Mouse (Mus musculus): ENCODE results near the gene Dlk2. TPM values are rescaled to one million over a fixed set of nuclear protein-coding genes. Genes with fewer than 3 reads are reported as not detected.

Dlk2 gene
- polyA plus RNA-seq, 1 experiment: 3.1 TPM

GRCm38 (mm10) chr17:46306956-46307355 lies 9.7 kb downstream of the Dlk2 start:
- Histone ChIP-seq H3K4me1 (ENCODE audit: control insufficient read depth, insufficient read depth, low read length) (no peaks in the 10 kb centered on the region), H3K4me3 (replicated peaks; ENCODE audit: extremely low read depth, low read depth, low read length) (no peak overlapping the region)
- WGBS: 89% methylated on average over 15 of the region's 15 CpGs
- DNase-seq: no peak
- TF ChIP-seq CTCF (IDR thresholded peaks at IDR 0.05; ENCODE audit: insufficient read depth, low read length) (no peak), POLR2A (IDR thresholded peaks at IDR 0.05; ENCODE audit: borderline replicate concordance, extremely low read depth, low read depth, low read length) (no peak)

- TF ChIP-seq POLR2A (IDR thresholded peaks at IDR 0.05; ENCODE audit: borderline replicate concordance, extremely low read depth, low read depth, low read length) (no peak), CTCF (IDR thresholded peaks at IDR 0.05; ENCODE audit: insufficient read depth, low read length) (no peak)
- 65% methylated on average over 12 of the region's 12 CpGs for WGBS
- no peak for DNase-seq
- Histone ChIP-seq H3K4me3 (replicated peaks; ENCODE audit: extremely low read depth, low read depth, low read length) (no peak overlapping the region), H3K4me1 (ENCODE audit: control insufficient read depth, insufficient read depth, low read length) (no peaks in the 10 kb centered on the region)
Measured at GRCm38 (mm10) chr17:46309835-46310234, 12.6 kb downstream of the Dlk2 start.

- H3K4me1 ChIP-seq (ENCODE audit: control insufficient read depth, insufficient read depth, low read length): no peaks in the 10 kb centered on the region
- TF ChIP-seq POLR2A (IDR thresholded peaks at IDR 0.05; ENCODE audit: borderline replicate concordance, extremely low read depth, low read depth, low read length) (no peak), CTCF (IDR thresholded peaks at IDR 0.05; ENCODE audit: insufficient read depth, low read length) (no peak)
- no peak for DNase-seq
- H3K4me3 ChIP-seq (replicated peaks; ENCODE audit: extremely low read depth, low read depth, low read length): no peak overlapping the region
- WGBS: 87% methylated on average over 10 of the region's 10 CpGs
Measured at GRCm38 (mm10) chr17:46310515-46310914, 13.3 kb downstream of the Dlk2 start.

- DNase-seq: no peak
- 85% methylated on average over 9 of the region's 9 CpGs for WGBS
- no peak for TF ChIP-seq POLR2A (IDR thresholded peaks at IDR 0.05; ENCODE audit: borderline replicate concordance, extremely low read depth, low read depth, low read length)
- TF ChIP-seq CTCF (IDR thresholded peaks at IDR 0.05; ENCODE audit: insufficient read depth, low read length): no peak
- H3K4me1 ChIP-seq (ENCODE audit: control insufficient read depth, insufficient read depth, low read length): no peaks in the 10 kb centered on the region
- H3K4me3 ChIP-seq (replicated peaks; ENCODE audit: extremely low read depth, low read depth, low read length): no peak overlapping the region
Measured at GRCm38 (mm10) chr17:46313135-46313715, 16.0 kb downstream of the Dlk2 start.

GRCm38 (mm10) chr17:46315813-46316212 lies 18.6 kb downstream of the Dlk2 start:
- no peaks in the 10 kb centered on the region for H3K4me1 ChIP-seq (ENCODE audit: control insufficient read depth, insufficient read depth, low read length)
- TF ChIP-seq CTCF (IDR thresholded peaks at IDR 0.05; ENCODE audit: insufficient read depth, low read length) (no peak), POLR2A (IDR thresholded peaks at IDR 0.05; ENCODE audit: borderline replicate concordance, extremely low read depth, low read depth, low read length) (no peak)
- no peak for DNase-seq
- H3K4me3 ChIP-seq (replicated peaks; ENCODE audit: extremely low read depth, low read depth, low read length): no peak overlapping the region
- WGBS: 86% methylated on average over 10 of the region's 10 CpGs

GRCm38 (mm10) chr17:46320492-46320891 lies 23.3 kb downstream of the Dlk2 start:
- TF ChIP-seq POLR2A (IDR thresholded peaks at IDR 0.05; ENCODE audit: borderline replicate concordance, extremely low read depth, low read depth, low read length): no peak
- no peak for TF ChIP-seq CTCF (IDR thresholded peaks at IDR 0.05; ENCODE audit: insufficient read depth, low read length)
- 57% methylated on average over 6 of the region's 6 CpGs for WGBS
- H3K4me1 ChIP-seq (ENCODE audit: control insufficient read depth, insufficient read depth, low read length): no peaks in the 10 kb centered on the region
- no peak overlapping the region for H3K4me3 ChIP-seq (replicated peaks; ENCODE audit: extremely low read depth, low read depth, low read length)
- no peak for DNase-seq

GRCm38 (mm10) chr17:46322046-46322823 lies 25.0 kb downstream of the Dlk2 start:
- no peak overlapping the region for H3K4me3 ChIP-seq (replicated peaks; ENCODE audit: extremely low read depth, low read depth, low read length)
- peaks cover under 1% of the 10 kb centered on the region; the same call in 1 of the 2 replicates for H3K4me1 ChIP-seq (ENCODE audit: control insufficient read depth, insufficient read depth, low read length)
- no peak for DNase-seq
- TF ChIP-seq CTCF (IDR thresholded peaks at IDR 0.05; ENCODE audit: insufficient read depth, low read length) (no peak), POLR2A (IDR thresholded peaks at IDR 0.05; ENCODE audit: borderline replicate concordance, extremely low read depth, low read depth, low read length) (no peak)
- 81% methylated on average over 14 of the region's 14 CpGs for WGBS

GRCm38 (mm10) chr17:46327413-46327905 lies 30.2 kb downstream of the Dlk2 start:
- Histone ChIP-seq H3K4me3 (replicated peaks; ENCODE audit: extremely low read depth, low read depth, low read length) (peak overlapping the region; percentile 78), H3K4me1 (ENCODE audit: control insufficient read depth, insufficient read depth, low read length) (peaks cover 5% of the 10 kb centered on the region; the same call in 1 of the 2 replicates)
- 5% methylated on average over 27 of the region's 27 CpGs for WGBS
- TF ChIP-seq CTCF (IDR thresholded peaks at IDR 0.05; ENCODE audit: insufficient read depth, low read length) (no peak), POLR2A (IDR thresholded peaks at IDR 0.05; ENCODE audit: borderline replicate concordance, extremely low read depth, low read depth, low read length) (no peak)
- DNase-seq: no peak

- DNase-seq: peak; percentile 98
- Histone ChIP-seq H3K4me1 (ENCODE audit: control insufficient read depth, insufficient read depth, low read length) (peaks cover 5% of the 10 kb centered on the region; the same call in 1 of the 2 replicates), H3K4me3 (replicated peaks; ENCODE audit: extremely low read depth, low read depth, low read length) (peak within 1 kb of the TSS; percentile 82)
- under 1% methylated on average over 40 of the region's 40 CpGs for WGBS
- TF ChIP-seq CTCF (IDR thresholded peaks at IDR 0.05; ENCODE audit: insufficient read depth, low read length): peak; percentile 25; the same call in 1 of the 2 replicates
- TF ChIP-seq POLR2A (IDR thresholded peaks at IDR 0.05; ENCODE audit: borderline replicate concordance, extremely low read depth, low read depth, low read length): peak; percentile 87; the same call in 1 of the 2 replicates
Measured at GRCm38 (mm10) chr17:46327906-46328534, 30.8 kb downstream of the Dlk2 start, which contains the start of gene Abcc10. TSS of gene Abcc10 (minus strand) at chr17:46328352.
